Mouse (Mus musculus) adrenal gland, adult 8-10 months (tissue): ENCODE data around the gene Shcbp1l. TPM values are rescaled to one million over a fixed set of nuclear protein-coding genes. Genes with fewer than 3 reads are reported as not detected.
"Not testable (repeated sequence)": the region's sequence is repeated elsewhere in the genome, so short reads cannot be mapped to it uniquely, and the experiment has no call there.

ENCODE experiments used
- DNase-seq: peaks from one replicate; pipeline ENCODE4 v3.0.0; 2022
- total RNA-seq, 4 experiments: library from RNA; stranded (reverse); gene quantifications; 2 replicates each; pipeline ENCODE4 v1.2.4; 2022

Gene Shcbp1l
- total RNA-seq = under 1 TPM in 3 of 4 experiments, not detected in 1; 0.10 to 0.55 (median 0.16) TPM

- DNase-seq = peak; percentile 30
Measured at GRCm38 (mm10) chr1:153424770-153425584, at the start of gene Shcbp1l. Shcbp1l (plus strand) TSS chr1:153425162.

DNA sequence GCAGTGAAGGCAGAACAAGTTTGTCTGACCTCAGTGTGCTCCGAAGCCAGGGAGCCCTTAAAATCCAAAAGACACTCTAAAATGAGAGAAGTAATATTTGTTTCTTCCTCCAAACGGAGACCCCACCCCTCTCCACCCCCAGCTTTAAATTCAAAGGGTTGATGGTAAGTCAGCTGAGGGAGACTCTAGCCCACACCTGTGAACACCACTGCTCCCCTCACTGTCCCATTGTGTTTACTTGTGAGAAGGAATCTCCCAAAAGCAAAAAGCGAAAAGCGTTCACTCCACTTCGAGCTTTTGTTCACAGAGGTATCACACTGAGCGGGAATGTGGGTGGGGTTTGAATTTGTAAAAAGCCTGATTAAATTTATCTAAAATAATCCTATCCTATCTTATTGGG, 48.5 kb upstream of the Shcbp1l start:
- DNase-seq = no peak

DNA sequence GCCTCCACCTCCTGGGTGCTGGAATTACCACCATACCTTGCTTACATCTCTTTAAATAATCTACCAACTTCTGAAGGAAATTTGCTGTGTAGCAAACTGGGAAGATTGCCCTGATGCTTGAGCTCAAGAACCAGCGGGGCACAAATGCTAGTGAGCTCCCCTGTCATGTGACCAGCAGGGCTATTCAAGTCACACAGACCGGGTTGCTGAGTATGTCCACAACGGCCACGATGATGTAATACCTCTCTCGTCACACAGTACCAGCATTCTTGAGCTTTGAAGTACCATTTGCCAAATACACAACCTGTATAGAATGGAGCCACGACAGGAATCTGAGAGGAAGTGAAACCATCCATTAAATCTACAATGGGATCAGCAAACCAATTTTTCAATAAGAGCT, 46.4 kb upstream of the Shcbp1l start:
- DNase-seq = no peak

DNA sequence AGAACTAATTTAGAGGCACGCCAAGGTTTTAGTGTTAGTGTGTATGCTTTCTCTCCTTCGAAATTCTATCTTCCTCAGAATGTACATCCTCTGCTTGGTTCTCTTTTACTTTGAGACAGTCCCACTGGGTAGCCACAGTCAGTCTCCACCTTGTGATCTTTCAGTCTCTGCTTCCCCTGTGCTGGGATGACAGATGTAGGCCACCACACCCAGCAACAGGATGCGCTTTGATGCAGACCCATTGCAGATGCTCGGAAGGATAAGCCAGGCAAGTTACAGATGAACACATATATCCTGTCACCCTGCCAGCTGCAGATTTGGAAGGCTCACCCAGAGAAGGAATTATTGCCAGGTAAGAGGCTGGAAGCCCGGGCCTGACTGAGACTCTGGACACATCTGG, 45.1 kb upstream of the Shcbp1l start:
- no peak for DNase-seq

DNA sequence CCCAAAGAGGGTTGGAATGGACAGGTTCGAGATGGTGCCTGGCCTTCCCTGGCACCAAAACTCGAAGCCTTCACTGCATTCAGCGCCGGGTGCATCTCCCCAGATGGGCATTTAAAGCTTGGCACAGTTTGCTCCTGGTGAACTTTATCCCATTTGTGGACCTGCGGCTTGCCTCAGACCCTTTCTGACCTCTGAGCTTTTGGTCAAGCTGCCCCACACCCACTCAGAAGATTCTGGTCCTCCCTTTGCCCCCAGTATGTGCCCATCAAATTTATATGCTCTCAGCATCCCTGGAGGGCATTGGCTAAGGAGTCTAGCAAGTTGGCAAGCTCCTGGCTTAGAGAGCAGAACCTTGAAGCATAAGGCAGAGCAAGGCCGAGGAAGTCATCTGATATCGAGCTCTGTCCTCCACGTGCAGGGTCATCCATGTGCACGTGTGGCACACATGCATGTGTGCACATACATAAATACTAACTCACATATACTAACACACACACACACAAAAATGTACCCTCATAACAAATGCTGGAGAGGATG, 44.1 kb upstream of the Shcbp1l start:
- no peak for DNase-seq

DNA sequence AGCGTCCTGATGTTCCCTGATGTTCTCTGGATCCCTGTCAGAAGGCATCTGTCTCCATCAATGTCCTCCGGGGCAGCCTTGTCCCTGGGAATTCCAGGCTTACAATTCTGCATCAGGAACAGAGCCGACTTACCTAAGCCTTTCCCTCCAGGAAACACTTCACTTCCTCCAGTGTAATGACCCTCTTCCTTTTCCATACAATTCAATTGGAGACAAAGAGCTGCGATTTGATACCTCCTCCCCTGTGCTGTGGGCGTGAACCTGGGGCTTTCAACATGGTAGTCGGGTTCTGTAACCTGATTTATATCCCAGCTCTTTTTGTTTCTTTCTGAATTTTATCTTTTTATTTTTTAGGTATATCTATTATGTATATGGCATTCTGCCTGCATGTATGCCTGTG, 39.9 kb upstream of the Shcbp1l start:
- DNase-seq = peak; percentile 35

GRCm38 (mm10) chr1:153385661-153386060, 39.3 kb upstream of the Shcbp1l start:
- not testable (repeated sequence) for DNase-seq

DNA sequence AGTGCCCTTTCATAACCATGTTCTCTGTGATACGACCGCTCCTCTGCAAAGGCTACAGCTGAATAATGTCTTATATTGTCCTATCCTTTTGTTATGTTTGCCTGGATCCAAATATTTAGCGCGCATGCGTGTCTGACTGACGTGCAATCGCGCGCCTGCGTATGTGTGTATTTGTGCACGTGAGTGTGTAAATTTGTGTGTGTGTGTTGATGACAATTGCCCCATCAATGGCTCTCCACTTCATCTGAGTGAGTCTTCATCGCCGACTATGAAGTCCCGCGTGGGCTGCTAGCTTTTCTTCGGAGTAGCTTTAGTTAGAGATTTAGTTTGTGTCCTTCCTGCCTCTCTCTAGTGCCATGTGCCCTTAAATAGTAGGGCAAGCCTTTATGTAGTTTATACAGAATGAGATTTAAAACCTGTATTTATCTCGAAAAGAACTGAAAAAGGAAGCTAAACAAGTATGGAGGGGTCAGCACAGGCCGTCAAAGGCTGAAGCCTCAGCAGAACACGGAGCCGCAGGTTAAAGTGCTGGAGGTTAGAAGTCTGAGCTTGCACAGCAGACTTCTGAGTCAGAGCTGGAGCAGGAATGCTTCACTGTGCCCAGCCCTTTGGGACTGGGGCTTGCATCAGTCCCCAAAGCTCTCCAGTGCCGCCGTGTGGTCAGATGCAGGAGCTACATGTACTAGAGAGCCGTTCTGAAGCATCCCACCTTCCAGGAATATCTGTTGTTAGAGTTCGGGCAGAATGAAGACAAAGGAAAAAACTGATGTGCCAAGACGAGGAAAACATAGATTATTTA, 38.5 kb upstream of the Shcbp1l start:
- peak; percentile 75 for DNase-seq

GRCm38 (mm10) chr1:153395706-153396105, 29.3 kb upstream of the Shcbp1l start:
- DNase-seq = not testable (repeated sequence)

- DNase-seq = peak; percentile 51
Measured at GRCm38 (mm10) chr1:153401765-153402164, 23.2 kb upstream of the Shcbp1l start.

DNA sequence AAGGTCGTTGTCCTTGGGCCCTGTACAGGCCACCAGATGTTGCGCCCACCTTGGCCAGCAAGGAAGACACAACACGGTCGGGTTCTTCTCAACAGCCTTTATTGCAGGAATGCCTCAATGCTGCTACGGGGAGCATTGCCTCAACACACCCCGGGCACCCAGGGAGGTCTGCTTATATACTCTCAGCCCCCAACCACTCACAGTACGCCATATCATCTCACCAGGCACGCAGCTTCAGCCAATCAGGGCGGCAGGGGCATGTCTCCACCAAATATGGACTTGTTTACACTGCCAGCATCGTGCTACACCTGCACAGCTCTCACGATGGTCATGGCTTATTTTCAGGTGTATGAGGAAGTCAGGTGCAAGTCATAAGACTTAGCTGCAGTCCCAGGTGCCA, 17.3 kb upstream of the Shcbp1l start:
- not testable (repeated sequence) for DNase-seq

GRCm38 (mm10) chr1:153408296-153408695, 16.7 kb upstream of the Shcbp1l start:
- not testable (repeated sequence) for DNase-seq

DNA sequence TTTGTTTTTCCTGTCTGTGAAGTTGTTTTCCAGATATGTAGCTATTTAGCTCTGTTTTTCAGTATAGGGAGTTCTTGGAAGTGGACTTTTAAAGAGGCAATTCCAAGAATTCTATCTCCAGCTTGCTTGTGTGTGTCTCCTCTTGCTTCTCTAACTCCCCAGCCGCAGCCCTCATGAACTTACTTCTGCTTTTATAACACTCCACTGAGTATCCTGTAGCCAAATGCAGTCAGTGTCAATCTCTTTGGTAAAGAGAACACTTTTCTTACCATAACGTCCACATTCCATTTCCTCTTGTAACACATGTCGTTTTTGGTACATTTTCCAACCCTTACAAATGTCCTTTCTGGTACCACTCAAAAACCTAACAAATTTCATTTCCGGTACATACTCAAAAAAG, 14.0 kb upstream of the Shcbp1l start:
- DNase-seq = not testable (repeated sequence)

DNA sequence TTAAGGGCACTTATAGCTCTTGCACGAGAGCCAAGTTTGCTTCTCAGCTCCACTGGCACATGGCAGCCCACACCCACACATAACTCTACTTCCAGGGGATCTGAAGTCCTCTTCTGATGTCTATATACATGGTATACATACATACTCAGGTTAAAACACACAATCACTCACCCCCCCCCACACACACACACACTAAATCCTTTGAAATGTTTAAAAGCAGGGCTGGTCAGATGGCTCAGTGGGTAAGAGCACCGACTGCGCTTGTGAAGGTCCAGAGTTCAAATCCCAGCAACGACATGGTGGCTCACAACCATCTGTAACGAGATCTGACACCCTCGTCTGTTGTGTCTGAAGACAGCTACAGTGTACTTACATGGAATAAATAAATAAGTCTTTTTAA, 13.2 kb upstream of the Shcbp1l start:
- no peak for DNase-seq

GRCm38 (mm10) chr1:153412663-153413396, 12.1 kb upstream of the Shcbp1l start:
- DNase-seq = not testable (repeated sequence)

DNA sequence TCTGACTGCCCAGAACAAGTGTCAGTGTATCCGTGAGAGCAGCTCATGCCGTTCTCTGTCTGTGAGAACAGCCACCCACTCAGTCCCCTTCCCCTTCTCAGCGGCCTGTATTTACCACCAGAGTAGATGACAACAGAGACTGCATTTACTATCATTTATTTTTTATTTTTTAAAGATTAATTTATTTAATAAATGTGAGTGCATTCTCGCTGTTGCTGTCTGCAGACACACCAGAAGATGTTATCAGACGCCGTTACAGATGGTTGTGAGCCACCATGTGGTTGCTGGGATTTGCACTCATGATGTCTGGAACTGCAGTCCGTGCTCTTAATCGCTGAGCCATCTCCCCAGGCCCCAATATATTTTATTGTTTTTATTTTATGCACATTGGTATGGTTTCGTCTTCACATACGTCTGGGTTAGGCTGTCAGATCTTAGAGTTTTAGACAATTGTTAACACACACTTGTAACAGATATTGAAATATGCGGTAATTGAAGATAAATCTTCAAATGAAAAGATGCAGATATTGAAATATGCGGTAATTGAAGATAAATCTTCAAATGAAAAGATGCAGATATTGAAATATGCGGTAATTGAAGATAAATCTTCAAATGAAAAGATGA, 11.5 kb upstream of the Shcbp1l start:
- DNase-seq = not testable (repeated sequence)

- DNase-seq = peak; percentile 53
Measured at GRCm38 (mm10) chr1:153414114-153414723, 10.7 kb upstream of the Shcbp1l start.

- no peak for DNase-seq
Measured at GRCm38 (mm10) chr1:153414962-153415361, 10.0 kb upstream of the Shcbp1l start.

DNA sequence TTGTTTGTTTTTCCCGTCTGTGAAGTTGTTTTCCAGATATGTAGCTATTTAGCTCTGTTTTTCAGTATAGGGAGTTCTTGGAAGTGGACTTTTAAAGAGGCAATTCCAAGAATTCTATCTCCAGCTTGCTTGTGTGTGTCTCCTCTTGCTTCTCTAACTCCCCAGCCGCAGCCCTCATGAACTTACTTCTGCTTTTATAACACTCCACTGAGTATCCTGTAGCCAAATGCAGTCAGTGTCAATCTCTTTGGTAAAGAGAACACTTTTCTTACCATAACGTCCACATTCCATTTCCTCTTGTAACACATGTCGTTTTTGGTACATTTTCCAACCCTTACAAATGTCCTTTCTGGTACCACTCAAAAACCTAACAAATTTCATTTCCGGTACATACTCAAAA, 9.2 kb upstream of the Shcbp1l start:
- DNase-seq = not testable (repeated sequence)

- not testable (repeated sequence) for DNase-seq
Measured at GRCm38 (mm10) chr1:153416271-153416832, 8.6 kb upstream of the Shcbp1l start.

- not testable (repeated sequence) for DNase-seq
Measured at GRCm38 (mm10) chr1:153417805-153418204, 7.2 kb upstream of the Shcbp1l start.
